Mouse (Mus musculus): ENCODE data around the gene Baiap3. TPM values are rescaled to one million over a fixed set of nuclear protein-coding genes. Genes with fewer than 3 reads are reported as not detected.

Gene Baiap3
- polyA plus RNA-seq, 1 experiment from 2014 or later = 0.42 TPM

GRCm38 (mm10) chr17:25273706-25274501 lies 17.7 kb upstream of the Baiap3 start:
- Histone ChIP-seq H3K9me3 (replicated peaks) (no peaks in the 10 kb centered on the region), H3K4me2 (peak overlapping the region; percentile 95), H3K36me3 (peaks cover 14% of the 10 kb centered on the region), H3K4me3 (peak overlapping the region; percentile 98), H3K9ac (peak overlapping the region; percentile 99), H3K27ac (ENCODE audit: poor library complexity, severe bottlenecking) (peak overlapping the region; percentile 98), H3K4me1 (replicated peaks) (peaks cover 31% of the 10 kb centered on the region), H3K27me3 (replicated peaks) (no peaks in the 10 kb centered on the region)
- 1% methylated on average over 43 of the region's 45 CpGs for WGBS
- ATAC-seq (ENCODE audit: insufficient number of reproducible peaks, low FRiP score) = peak; percentile 90

DNA sequence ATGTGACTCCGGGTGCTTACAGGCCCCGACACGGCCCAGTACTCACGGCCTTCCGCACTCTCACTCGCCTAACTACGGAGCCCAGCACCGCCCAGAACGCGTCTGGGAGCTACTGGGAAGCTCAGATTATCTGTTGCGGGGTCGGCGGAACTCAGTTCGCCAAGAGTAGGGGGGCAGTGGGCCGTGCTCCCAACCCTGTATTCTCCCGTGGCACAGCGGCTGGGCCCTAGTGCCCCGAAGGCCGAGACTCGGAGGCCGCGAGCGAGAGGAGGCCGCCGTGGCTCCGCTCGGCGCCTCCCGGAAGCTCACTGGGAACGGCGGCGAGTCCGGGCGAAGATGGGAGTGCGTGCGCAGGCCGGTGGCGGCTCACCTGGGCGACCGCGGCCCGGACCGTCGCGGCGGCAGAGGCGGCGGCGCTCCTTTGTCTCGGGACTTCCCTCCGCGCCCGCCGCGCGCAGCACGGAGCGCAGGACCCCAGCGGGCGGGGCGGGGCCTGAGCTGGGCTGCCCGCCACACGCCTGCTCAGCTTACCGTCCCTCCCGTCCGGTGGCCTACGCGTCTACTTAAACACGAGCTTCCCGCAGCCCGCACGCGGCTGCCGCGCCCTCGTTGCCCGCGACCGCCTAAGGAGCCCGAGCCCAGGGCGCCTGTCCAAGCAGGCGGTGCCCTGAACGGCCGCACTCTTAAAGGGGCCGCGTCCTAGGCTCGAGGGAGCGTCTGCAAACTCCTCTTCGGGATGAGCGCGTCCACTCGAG lies 17.0 kb upstream of the Baiap3 start:
- peak overlapping the region; percentile 99 for H3K9ac ChIP-seq
- H3K36me3 ChIP-seq = peaks cover 22% of the 10 kb centered on the region
- H3K9me3 ChIP-seq (replicated peaks) = no peaks in the 10 kb centered on the region
- peak; percentile 92 for ATAC-seq (ENCODE audit: insufficient number of reproducible peaks, low FRiP score)
- peak overlapping the region; percentile 98 for H3K27ac ChIP-seq (ENCODE audit: poor library complexity, severe bottlenecking)
- no peaks in the 10 kb centered on the region for H3K27me3 ChIP-seq (replicated peaks)
- peak overlapping the region; percentile 98 for H3K4me3 ChIP-seq
- peak overlapping the region; percentile 95 for H3K4me2 ChIP-seq
- 1% methylated on average over 92 of the region's 92 CpGs for WGBS
- peaks cover 31% of the 10 kb centered on the region for H3K4me1 ChIP-seq (replicated peaks)

DNA sequence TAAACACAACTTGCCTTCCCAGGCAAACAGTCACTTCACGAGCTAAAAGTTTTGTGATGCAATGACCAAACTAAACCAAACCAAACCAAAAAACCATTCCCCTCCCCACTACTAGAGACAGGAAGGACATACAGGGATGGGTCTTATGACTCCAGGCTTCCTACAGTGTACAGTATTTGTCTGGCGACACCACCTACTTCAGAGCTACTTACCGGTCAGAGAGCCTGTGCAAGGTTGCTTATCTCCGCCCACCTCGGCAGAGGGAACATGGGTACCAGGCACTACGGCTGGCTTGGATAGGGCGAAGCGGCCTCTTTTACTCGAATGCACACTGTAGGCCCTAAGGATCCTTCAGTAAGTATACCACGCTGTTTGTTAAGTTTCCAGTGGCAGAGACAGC lies 16.2 kb upstream of the Baiap3 start:
- peaks cover 31% of the 10 kb centered on the region for H3K4me1 ChIP-seq (replicated peaks)
- peak overlapping the region; percentile 98 for H3K4me3 ChIP-seq
- ATAC-seq (ENCODE audit: insufficient number of reproducible peaks, low FRiP score) = 0 out of 2 replicates have a peak, but pooled peaks have one; percentile 10
- WGBS = 0% methylated on average over 10 of the region's 10 CpGs
- H3K36me3 ChIP-seq = peaks cover 30% of the 10 kb centered on the region
- H3K9me3 ChIP-seq (replicated peaks) = no peaks in the 10 kb centered on the region
- H3K27me3 ChIP-seq (replicated peaks) = no peaks in the 10 kb centered on the region
- H3K4me2 ChIP-seq = peak overlapping the region; percentile 95
- H3K9ac ChIP-seq = peak overlapping the region; percentile 99
- peak overlapping the region; percentile 98 for H3K27ac ChIP-seq (ENCODE audit: poor library complexity, severe bottlenecking)

DNA sequence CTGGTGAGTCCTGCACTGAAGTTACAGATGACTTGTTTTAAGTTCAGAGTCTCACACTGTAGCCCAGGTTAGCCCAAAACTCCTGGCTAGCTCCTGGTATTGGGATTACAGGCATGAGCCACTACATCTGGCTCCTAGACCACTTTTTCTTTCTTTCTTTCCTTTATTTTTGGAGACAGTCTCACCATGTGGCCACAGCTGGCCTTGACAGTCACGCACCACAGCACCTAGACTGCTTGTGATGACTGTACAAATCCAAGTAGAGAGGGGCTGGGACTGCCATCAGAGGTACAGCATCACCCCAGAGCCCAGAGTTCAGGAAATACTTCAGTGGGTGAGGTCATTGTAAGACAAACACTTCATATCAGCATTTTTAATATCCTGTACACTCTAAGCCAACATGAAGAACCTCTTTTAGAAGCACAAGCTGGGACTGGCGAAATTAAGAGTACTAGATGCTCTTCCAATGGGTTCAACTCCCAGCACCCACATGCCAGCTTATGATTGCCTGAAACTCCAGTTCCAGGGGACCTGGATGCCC lies 14.7 kb upstream of the Baiap3 start:
- Histone ChIP-seq H3K4me1 (replicated peaks) (peaks cover 31% of the 10 kb centered on the region), H3K36me3 (peaks cover 45% of the 10 kb centered on the region), H3K9ac (peak overlapping the region; percentile 16; the same call in 1 of the 2 replicates), H3K27ac (ENCODE audit: poor library complexity, severe bottlenecking) (no peak overlapping the region), H3K4me3 (peak overlapping the region; percentile 98), H3K4me2 (peak overlapping the region; percentile 95), H3K27me3 (replicated peaks) (no peaks in the 10 kb centered on the region), H3K9me3 (replicated peaks) (no peaks in the 10 kb centered on the region)
- 71% methylated on average over 2 of the region's 2 CpGs for WGBS
- no peak for ATAC-seq (ENCODE audit: insufficient number of reproducible peaks, low FRiP score)

DNA sequence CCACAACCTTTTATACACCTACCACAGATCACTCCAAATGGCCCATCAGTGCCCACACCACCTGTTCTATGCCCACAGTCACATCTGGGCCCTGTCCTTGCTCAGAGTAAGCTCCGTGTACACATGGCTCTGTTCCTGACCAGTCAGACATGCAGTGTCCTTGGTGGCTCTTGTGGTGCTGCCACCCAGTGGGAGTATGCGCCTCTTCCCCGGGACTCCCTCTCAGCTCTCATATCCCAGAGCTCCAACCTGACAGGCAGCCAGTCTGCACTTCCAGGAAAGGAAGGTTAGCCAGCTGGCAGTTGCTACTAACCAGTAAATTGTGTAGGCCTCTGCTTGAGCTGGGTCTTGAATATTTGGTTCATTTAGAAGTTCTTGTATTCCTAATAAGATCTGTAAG lies 8.3 kb upstream of the Baiap3 start:
- H3K4me1 ChIP-seq (replicated peaks) = peaks cover under 1% of the 10 kb centered on the region; the same call in 1 of the 2 replicates
- 61% methylated on average over 3 of the region's 3 CpGs for WGBS
- no peak for ATAC-seq (ENCODE audit: insufficient number of reproducible peaks, low FRiP score)
- H3K4me2 ChIP-seq = no peak overlapping the region
- no peak overlapping the region for H3K4me3 ChIP-seq
- H3K27ac ChIP-seq (ENCODE audit: poor library complexity, severe bottlenecking) = no peak overlapping the region
- H3K27me3 ChIP-seq (replicated peaks) = no peaks in the 10 kb centered on the region
- H3K9me3 ChIP-seq (replicated peaks) = no peaks in the 10 kb centered on the region
- peaks cover 82% of the 10 kb centered on the region for H3K36me3 ChIP-seq
- H3K9ac ChIP-seq = no peak overlapping the region

DNA sequence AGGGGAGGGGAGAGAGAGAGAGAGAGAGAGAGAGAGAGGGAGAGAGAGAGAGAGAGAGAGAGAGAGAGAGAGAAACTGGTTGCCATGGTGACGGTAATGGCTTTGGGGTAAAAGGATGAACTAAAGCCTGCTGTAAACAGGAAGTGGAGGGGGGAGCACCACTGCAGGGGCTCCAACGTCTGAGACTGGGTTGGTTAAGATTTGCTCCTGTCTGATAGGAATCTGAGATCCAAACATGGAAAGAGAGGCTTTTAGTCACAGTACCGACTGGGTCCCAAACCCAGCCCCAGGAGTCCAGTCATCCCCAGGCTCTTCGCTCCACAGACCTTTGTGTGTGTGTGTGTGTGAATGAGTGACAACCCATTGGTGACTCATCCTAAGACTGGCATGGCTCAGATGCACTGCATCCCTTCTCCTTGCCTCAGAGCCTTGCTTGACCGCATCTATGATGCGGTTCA lies 1.7 kb upstream of the Baiap3 start:
- H3K9ac ChIP-seq = no peak overlapping the region
- peaks cover 29% of the 10 kb centered on the region for H3K36me3 ChIP-seq
- no peak overlapping the region for H3K27ac ChIP-seq (ENCODE audit: poor library complexity, severe bottlenecking)
- WGBS = 56% methylated on average over 6 of the region's 6 CpGs
- H3K27me3 ChIP-seq (replicated peaks) = peaks cover 45% of the 10 kb centered on the region
- no peak for ATAC-seq (ENCODE audit: insufficient number of reproducible peaks, low FRiP score)
- no peak overlapping the region for H3K4me3 ChIP-seq
- H3K4me1 ChIP-seq (replicated peaks) = peaks cover 12% of the 10 kb centered on the region
- H3K4me2 ChIP-seq = no peak overlapping the region
- no peaks in the 10 kb centered on the region for H3K9me3 ChIP-seq (replicated peaks)

DNA sequence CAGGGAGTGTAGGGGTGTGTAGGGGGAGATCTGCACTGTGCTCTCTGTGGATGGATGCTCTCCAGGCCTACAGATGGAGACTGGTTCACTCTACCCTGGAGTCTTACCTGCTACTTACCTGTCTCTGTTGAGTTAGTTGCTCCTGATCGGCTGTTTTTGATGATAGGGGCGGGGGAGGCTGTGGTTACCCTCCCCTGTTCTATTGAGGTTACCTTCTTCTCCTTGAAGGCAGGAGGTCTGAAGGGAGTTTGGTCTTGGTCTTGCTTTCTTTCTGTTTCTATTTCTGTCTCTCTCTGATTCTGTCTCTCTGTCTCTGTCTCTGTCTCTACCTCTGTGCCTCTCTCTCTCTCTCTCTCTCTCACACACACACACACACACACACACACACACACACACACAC lies 1.1 kb downstream of the Baiap3 start:
- Histone ChIP-seq H3K27ac (ENCODE audit: poor library complexity, severe bottlenecking) (no peak overlapping the region), H3K9me3 (replicated peaks) (no peaks in the 10 kb centered on the region), H3K4me2 (no peak overlapping the region), H3K9ac (no peak overlapping the region), H3K4me1 (replicated peaks) (peaks cover 12% of the 10 kb centered on the region), H3K4me3 (no peak overlapping the region), H3K27me3 (replicated peaks) (peaks cover 71% of the 10 kb centered on the region), H3K36me3 (peaks cover 18% of the 10 kb centered on the region)
- 55% methylated on average over 2 of the region's 2 CpGs for WGBS
- no peak for ATAC-seq (ENCODE audit: insufficient number of reproducible peaks, low FRiP score)

- Histone ChIP-seq H3K9ac (no peak overlapping the region), H3K36me3 (peaks cover 6% of the 10 kb centered on the region), H3K27ac (ENCODE audit: poor library complexity, severe bottlenecking) (no peak overlapping the region), H3K4me1 (replicated peaks) (peaks cover 12% of the 10 kb centered on the region), H3K27me3 (replicated peaks) (peaks cover 78% of the 10 kb centered on the region), H3K9me3 (replicated peaks) (no peaks in the 10 kb centered on the region), H3K4me3 (no peak overlapping the region), H3K4me2 (no peak overlapping the region)
- no peak for ATAC-seq (ENCODE audit: insufficient number of reproducible peaks, low FRiP score)
- WGBS = 38% methylated on average over 10 of the region's 10 CpGs
Observed at GRCm38 (mm10) chr17:25253760-25254159, 2.4 kb downstream of the Baiap3 start.

GRCm38 (mm10) chr17:25252643-25253042 lies 3.5 kb downstream of the Baiap3 start:
- WGBS = 43% methylated on average over 3 of the region's 3 CpGs
- no peak for ATAC-seq (ENCODE audit: insufficient number of reproducible peaks, low FRiP score)
- Histone ChIP-seq H3K9ac (no peak overlapping the region), H3K4me3 (no peak overlapping the region), H3K27ac (ENCODE audit: poor library complexity, severe bottlenecking) (no peak overlapping the region), H3K4me1 (replicated peaks) (peaks cover 12% of the 10 kb centered on the region), H3K4me2 (no peak overlapping the region), H3K27me3 (replicated peaks) (peaks cover 89% of the 10 kb centered on the region), H3K36me3 (peaks cover 3% of the 10 kb centered on the region; the same call in 1 of the 2 replicates), H3K9me3 (replicated peaks) (no peaks in the 10 kb centered on the region)

- 74% methylated on average over 8 of the region's 8 CpGs for WGBS
- H3K27me3 ChIP-seq (replicated peaks) = peaks cover 78% of the 10 kb centered on the region
Observed at GRCm38 (mm10) chr17:25250181-25250835, 5.9 kb downstream of the Baiap3 start.

More at GRCm38 (mm10) chr17:25250181-25250835, 5.9 kb downstream of the Baiap3 start:
- Histone ChIP-seq H3K36me3 (no peaks in the 10 kb centered on the region), H3K9ac (no peak overlapping the region), H3K4me3 (no peak overlapping the region), H3K9me3 (replicated peaks) (no peaks in the 10 kb centered on the region), H3K4me2 (no peak overlapping the region), H3K4me1 (replicated peaks) (no peaks in the 10 kb centered on the region), H3K27ac (ENCODE audit: poor library complexity, severe bottlenecking) (no peak overlapping the region)
- no peak for ATAC-seq (ENCODE audit: insufficient number of reproducible peaks, low FRiP score)

All from heart, embryonic 12.5 days (tissue).